Mouse (Mus musculus) activated CD4-positive, CD25-positive, alpha-beta regulatory T cell, adult 9 weeks (primary cell): Measurements from ENCODE around the gene Pik3cg. TPM values are rescaled to one million over a fixed set of nuclear protein-coding genes. Genes with fewer than 3 reads are reported as not detected.

Experiments
- polyA plus RNA-seq: library from polyadenylated mRNA; unstranded; fragments of 100-300 nt; shearing (Covaris generic); gene quantifications from one replicate; pipeline ENCODE4 v1.2.1, GENCODE M21; 2017

Gene Pik3cg
- polyA plus RNA-seq = 38.1 TPM

GRCm38 (mm10) chr12:32207948-32208891, at the start of gene Pik3cg:
Gene Pik3cg (minus strand): TSS chr12:32208659.

Other genes starting within 250 kb of the Pik3cg start
- gene Prkar2b, start 147.4 kb downstream of the Pik3cg start, polyA plus RNA-seq = 0.51 TPM
- 0.67 TPM for gene Ccdc71l, start 170.0 kb upstream of the Pik3cg start, polyA plus RNA-seq